Mouse (Mus musculus): ENCODE measurements around the gene Cd47. TPM values are rescaled to one million over a fixed set of nuclear protein-coding genes. Genes with fewer than 3 reads are reported as not detected.
A peak's percentile ranks its signal among the peaks of the same experiment; 100 is the strongest.

Cd47 gene
- polyA plus RNA-seq (2014; fragmentation: Nextera tagmentation; extraction: Ambion mirVana) = 66.0 and 68.4 TPM in 2 replicates

GRCm38 (mm10) chr16:49799597-49800561 lies at the start of gene Cd47:
Gene Cd47, plus strand, starts transcription at chr16:49800533.
- Histone ChIP-seq H3K4me2 (ENCODE audit: low read length) (no peak within 1 kb of the TSS), H3K27ac (replicated peaks in 1 of 2; ENCODE audit: control insufficient read depth in 1 of 2, insufficient read depth in 1 of 2, low read depth in 2 of 2, low read length in 2 of 2) (0 out of 4 replicates have a peak within 1 kb of the TSS, but pooled peaks of 1 of the 2 experiments have one; percentile 10), H3K36me3 (ENCODE audit: control insufficient read depth, insufficient read depth, low read length) (no peaks in the 10 kb centered on the region), H3K4me3 (ENCODE audit: control insufficient read depth in 1 of 2, insufficient read depth in 1 of 2, low read depth in 1 of 2, low read length in 2 of 2) (no peak within 1 kb of the TSS), H3K9ac (ENCODE audit: low read length) (no peak within 1 kb of the TSS), H3K9me3 (ENCODE audit: control insufficient read depth, low read length) (no peaks in the 10 kb centered on the region), H3K4me1 (ENCODE audit: control insufficient read depth in 2 of 2, insufficient read depth in 2 of 2, low read length in 2 of 2) (peaks cover 0 to 6% of the 10 kb centered on the region in 2 experiments; a peak in 2 of 4 replicates), H3K27me3 (ENCODE audit: control insufficient read depth, insufficient read depth, low read length) (peaks cover 4% of the 10 kb centered on the region; the same call in 1 of the 2 replicates)
- 65% methylated on average over 10 of the region's 10 CpGs for WGBS
- ATAC-seq (ENCODE audit: insufficient number of reproducible peaks, insufficient read depth, low FRiP score, low read depth) = no peak

GRCm38 (mm10) chr16:49752906-49753305 lies 47.4 kb upstream of the Cd47 start:
- Histone ChIP-seq H3K4me1 (ENCODE audit: control insufficient read depth in 2 of 2, insufficient read depth in 2 of 2, low read length in 2 of 2) (0 out of 4 replicates have a peak, but pooled peaks cover 0 to 2% of the 10 kb centered on the region in 2 experiments), H3K9me3 (ENCODE audit: control insufficient read depth, low read length) (no peaks in the 10 kb centered on the region), H3K36me3 (ENCODE audit: control insufficient read depth, insufficient read depth, low read length) (no peaks in the 10 kb centered on the region), H3K4me2 (ENCODE audit: low read length) (no peak overlapping the region), H3K27ac (replicated peaks in 1 of 2; ENCODE audit: control insufficient read depth in 1 of 2, insufficient read depth in 1 of 2, low read depth in 2 of 2, low read length in 2 of 2) (no peak overlapping the region), H3K4me3 (ENCODE audit: control insufficient read depth in 1 of 2, insufficient read depth in 1 of 2, low read depth in 1 of 2, low read length in 2 of 2) (no peak overlapping the region), H3K27me3 (ENCODE audit: control insufficient read depth, insufficient read depth, low read length) (no peaks in the 10 kb centered on the region), H3K9ac (ENCODE audit: low read length) (no peak overlapping the region)
- no peak for ATAC-seq (ENCODE audit: insufficient number of reproducible peaks, insufficient read depth, low FRiP score, low read depth)
- 78% methylated on average over 1 of the region's 1 CpGs for WGBS

- WGBS = 59% methylated on average over 3 of the region's 3 CpGs
- H3K4me2 ChIP-seq (ENCODE audit: low read length) = no peak overlapping the region
- no peak overlapping the region for H3K4me3 ChIP-seq (ENCODE audit: control insufficient read depth in 1 of 2, insufficient read depth in 1 of 2, low read depth in 1 of 2, low read length in 2 of 2)
- no peaks in the 10 kb centered on the region for H3K27me3 ChIP-seq (ENCODE audit: control insufficient read depth, insufficient read depth, low read length)
- H3K27ac ChIP-seq (replicated peaks in 1 of 2; ENCODE audit: control insufficient read depth in 1 of 2, insufficient read depth in 1 of 2, low read depth in 2 of 2, low read length in 2 of 2) = no peak overlapping the region
- no peak overlapping the region for H3K9ac ChIP-seq (ENCODE audit: low read length)
- H3K36me3 ChIP-seq (ENCODE audit: control insufficient read depth, insufficient read depth, low read length) = no peaks in the 10 kb centered on the region
- H3K4me1 ChIP-seq (ENCODE audit: control insufficient read depth in 2 of 2, insufficient read depth in 2 of 2, low read length in 2 of 2) = 0 out of 4 replicates have a peak, but pooled peaks cover 0 to 2% of the 10 kb centered on the region in 2 experiments
- ATAC-seq (ENCODE audit: insufficient number of reproducible peaks, insufficient read depth, low FRiP score, low read depth) = no peak
- no peaks in the 10 kb centered on the region for H3K9me3 ChIP-seq (ENCODE audit: control insufficient read depth, low read length)
Measured at GRCm38 (mm10) chr16:49753318-49753717, 47.0 kb upstream of the Cd47 start.

- H3K27me3 ChIP-seq (ENCODE audit: control insufficient read depth, insufficient read depth, low read length) = no peaks in the 10 kb centered on the region
- no peak overlapping the region for H3K27ac ChIP-seq (replicated peaks in 1 of 2; ENCODE audit: control insufficient read depth in 1 of 2, insufficient read depth in 1 of 2, low read depth in 2 of 2, low read length in 2 of 2)
- H3K9ac ChIP-seq (ENCODE audit: low read length) = no peak overlapping the region
- no peaks in the 10 kb centered on the region for H3K9me3 ChIP-seq (ENCODE audit: control insufficient read depth, low read length)
- peak overlapping the region in 1 of 2 experiments; percentile 14; a peak in 1 of 4 replicates for H3K4me3 ChIP-seq (ENCODE audit: control insufficient read depth in 1 of 2, insufficient read depth in 1 of 2, low read depth in 1 of 2, low read length in 2 of 2)
- peak overlapping the region; percentile 54 for H3K4me2 ChIP-seq (ENCODE audit: low read length)
- H3K36me3 ChIP-seq (ENCODE audit: control insufficient read depth, insufficient read depth, low read length) = no peaks in the 10 kb centered on the region
- no peak for ATAC-seq (ENCODE audit: insufficient number of reproducible peaks, insufficient read depth, low FRiP score, low read depth)
- 53% methylated on average over 17 of the region's 17 CpGs for WGBS
- peaks cover 2 to 15% of the 10 kb centered on the region in 2 experiments; a peak in 3 of 4 replicates for H3K4me1 ChIP-seq (ENCODE audit: control insufficient read depth in 2 of 2, insufficient read depth in 2 of 2, low read length in 2 of 2)
Measured at GRCm38 (mm10) chr16:49760517-49761203, 39.7 kb upstream of the Cd47 start.

GRCm38 (mm10) chr16:49761981-49762380 lies 38.4 kb upstream of the Cd47 start:
- Histone ChIP-seq H3K27ac (replicated peaks in 1 of 2; ENCODE audit: control insufficient read depth in 1 of 2, insufficient read depth in 1 of 2, low read depth in 2 of 2, low read length in 2 of 2) (no peak overlapping the region), H3K4me1 (ENCODE audit: control insufficient read depth in 2 of 2, insufficient read depth in 2 of 2, low read length in 2 of 2) (peaks cover 2 to 15% of the 10 kb centered on the region in 2 experiments; a peak in 3 of 4 replicates), H3K9ac (ENCODE audit: low read length) (no peak overlapping the region), H3K9me3 (ENCODE audit: control insufficient read depth, low read length) (no peaks in the 10 kb centered on the region), H3K4me3 (ENCODE audit: control insufficient read depth in 1 of 2, insufficient read depth in 1 of 2, low read depth in 1 of 2, low read length in 2 of 2) (no peak overlapping the region), H3K4me2 (ENCODE audit: low read length) (no peak overlapping the region), H3K36me3 (ENCODE audit: control insufficient read depth, insufficient read depth, low read length) (no peaks in the 10 kb centered on the region), H3K27me3 (ENCODE audit: control insufficient read depth, insufficient read depth, low read length) (no peaks in the 10 kb centered on the region)
- no peak for ATAC-seq (ENCODE audit: insufficient number of reproducible peaks, insufficient read depth, low FRiP score, low read depth)
- 70% methylated on average over 5 of the region's 5 CpGs for WGBS

- peaks cover 0 to 8% of the 10 kb centered on the region in 2 experiments; a peak in 1 of 4 replicates for H3K4me1 ChIP-seq (ENCODE audit: control insufficient read depth in 2 of 2, insufficient read depth in 2 of 2, low read length in 2 of 2)
- H3K27me3 ChIP-seq (ENCODE audit: control insufficient read depth, insufficient read depth, low read length) = no peaks in the 10 kb centered on the region
- H3K4me2 ChIP-seq (ENCODE audit: low read length) = no peak overlapping the region
- WGBS = 49% methylated on average over 3 of the region's 3 CpGs
- H3K9me3 ChIP-seq (ENCODE audit: control insufficient read depth, low read length) = no peaks in the 10 kb centered on the region
- H3K27ac ChIP-seq (replicated peaks in 1 of 2; ENCODE audit: control insufficient read depth in 1 of 2, insufficient read depth in 1 of 2, low read depth in 2 of 2, low read length in 2 of 2) = no peak overlapping the region
- no peaks in the 10 kb centered on the region for H3K36me3 ChIP-seq (ENCODE audit: control insufficient read depth, insufficient read depth, low read length)
- H3K4me3 ChIP-seq (ENCODE audit: control insufficient read depth in 1 of 2, insufficient read depth in 1 of 2, low read depth in 1 of 2, low read length in 2 of 2) = no peak overlapping the region
- no peak for ATAC-seq (ENCODE audit: insufficient number of reproducible peaks, insufficient read depth, low FRiP score, low read depth)
- no peak overlapping the region for H3K9ac ChIP-seq (ENCODE audit: low read length)
Measured at GRCm38 (mm10) chr16:49766326-49766725, 34.0 kb upstream of the Cd47 start.

GRCm38 (mm10) chr16:49768491-49769031 lies 31.8 kb upstream of the Cd47 start:
- H3K9ac ChIP-seq (ENCODE audit: low read length) = no peak overlapping the region
- no peaks in the 10 kb centered on the region for H3K9me3 ChIP-seq (ENCODE audit: control insufficient read depth, low read length)
- ATAC-seq (ENCODE audit: insufficient number of reproducible peaks, insufficient read depth, low FRiP score, low read depth) = no peak
- no peak overlapping the region for H3K4me3 ChIP-seq (ENCODE audit: control insufficient read depth in 1 of 2, insufficient read depth in 1 of 2, low read depth in 1 of 2, low read length in 2 of 2)
- 95% methylated on average over 4 of the region's 4 CpGs for WGBS
- no peaks in the 10 kb centered on the region for H3K27me3 ChIP-seq (ENCODE audit: control insufficient read depth, insufficient read depth, low read length)
- H3K4me1 ChIP-seq (ENCODE audit: control insufficient read depth in 2 of 2, insufficient read depth in 2 of 2, low read length in 2 of 2) = no peaks in the 10 kb centered on the region
- H3K4me2 ChIP-seq (ENCODE audit: low read length) = no peak overlapping the region
- H3K27ac ChIP-seq (replicated peaks in 1 of 2; ENCODE audit: control insufficient read depth in 1 of 2, insufficient read depth in 1 of 2, low read depth in 2 of 2, low read length in 2 of 2) = no peak overlapping the region
- H3K36me3 ChIP-seq (ENCODE audit: control insufficient read depth, insufficient read depth, low read length) = no peaks in the 10 kb centered on the region

Data from heart, embryonic 14.5 days (tissue).